Mouse (Mus musculus): Measurements from ENCODE around the gene Mcm7.
A peak's percentile ranks its signal among the peaks of the same experiment; 100 is the strongest.

The Mcm7 gene

GRCm38 (mm10) chr5:138155443-138155976 lies 16.7 kb downstream of the Mcm7 start, which contains the start of gene Zfp113:
Gene Zfp113 (minus strand): TSS chr5:138155744.
- peak; percentile 96 for DNase-seq (ENCODE audit: low spot score)

DNA sequence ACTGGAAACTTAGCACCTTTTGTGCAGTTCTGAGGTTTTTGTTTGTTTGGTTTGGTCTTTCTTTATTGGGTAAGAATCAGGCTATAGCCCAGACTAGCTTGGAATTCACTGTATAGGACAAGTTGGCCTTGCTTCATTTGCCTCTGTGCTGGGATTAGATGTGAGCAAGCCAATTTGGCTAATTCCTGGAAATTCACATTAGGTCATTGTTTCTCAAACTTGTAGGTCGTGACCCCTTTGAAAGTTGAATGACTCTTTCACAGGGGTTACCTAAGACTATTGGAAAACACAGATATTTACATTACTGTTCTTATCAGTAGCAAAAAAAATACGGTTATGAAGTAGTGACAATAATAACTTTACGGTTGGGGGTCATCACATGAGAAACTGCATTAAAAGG lies 17.8 kb downstream of the Mcm7 start:
- DNase-seq (ENCODE audit: low spot score), result no peak

- no peak for DNase-seq (ENCODE audit: low spot score)
Measured at GRCm38 (mm10) chr5:138138585-138138984, 33.6 kb downstream of the Mcm7 start.

DNA sequence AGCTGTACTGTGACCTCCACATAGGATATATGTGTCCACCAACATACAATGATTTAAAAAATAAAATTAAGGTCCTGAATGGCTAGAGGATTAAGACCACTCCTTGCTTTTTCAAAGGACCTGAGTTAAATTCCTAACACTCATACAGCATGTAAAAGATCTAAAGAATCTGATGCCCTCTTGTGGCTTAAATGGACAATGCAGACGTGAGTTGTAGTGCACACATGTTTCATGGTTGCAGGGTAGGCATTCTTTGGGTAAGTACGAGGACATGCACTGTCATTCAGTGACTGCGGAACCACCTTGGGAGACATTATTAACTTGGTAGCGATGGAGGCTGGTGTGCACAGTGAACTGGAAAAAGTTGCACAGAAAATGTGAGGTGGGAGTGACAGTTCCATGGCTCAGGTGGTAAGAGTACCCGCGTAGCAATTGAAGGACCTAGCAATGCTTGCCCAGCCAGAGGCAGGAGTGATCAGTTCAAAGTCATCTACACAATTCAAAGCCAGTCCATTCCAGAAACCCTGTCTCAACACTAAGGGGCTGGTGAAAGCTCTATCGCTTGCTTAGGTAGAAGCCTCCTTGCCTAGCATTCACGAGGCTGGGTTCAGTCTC lies 34.2 kb downstream of the Mcm7 start:
- peak; percentile 35 for DNase-seq (ENCODE audit: low spot score)

DNA sequence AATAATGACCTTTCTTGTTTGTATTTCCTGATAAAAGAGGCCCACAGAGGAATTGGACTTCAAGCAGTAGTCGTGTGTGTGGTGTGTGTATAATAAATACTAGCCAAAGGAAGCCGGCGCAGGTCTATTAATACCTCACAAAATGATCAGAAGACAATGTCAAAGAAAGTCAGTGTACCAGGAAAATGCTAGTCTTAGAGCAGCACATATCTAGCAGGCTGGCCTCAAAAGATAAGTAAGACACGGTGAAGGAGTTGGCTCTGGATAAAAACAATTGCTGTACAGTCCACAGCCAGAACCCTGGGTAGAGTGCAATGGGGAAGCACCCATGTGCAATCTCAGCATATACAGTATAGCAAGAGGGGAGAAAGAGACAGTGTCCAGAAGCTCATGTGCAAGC lies 35.0 kb downstream of the Mcm7 start:
- no peak for DNase-seq (ENCODE audit: low spot score)

- peak; percentile 43 for DNase-seq (ENCODE audit: low spot score)
Measured at GRCm38 (mm10) chr5:138132425-138133064, 39.7 kb downstream of the Mcm7 start.

GRCm38 (mm10) chr5:138118041-138118440 lies 54.2 kb downstream of the Mcm7 start:
- no peak for DNase-seq (ENCODE audit: low spot score)

DNA sequence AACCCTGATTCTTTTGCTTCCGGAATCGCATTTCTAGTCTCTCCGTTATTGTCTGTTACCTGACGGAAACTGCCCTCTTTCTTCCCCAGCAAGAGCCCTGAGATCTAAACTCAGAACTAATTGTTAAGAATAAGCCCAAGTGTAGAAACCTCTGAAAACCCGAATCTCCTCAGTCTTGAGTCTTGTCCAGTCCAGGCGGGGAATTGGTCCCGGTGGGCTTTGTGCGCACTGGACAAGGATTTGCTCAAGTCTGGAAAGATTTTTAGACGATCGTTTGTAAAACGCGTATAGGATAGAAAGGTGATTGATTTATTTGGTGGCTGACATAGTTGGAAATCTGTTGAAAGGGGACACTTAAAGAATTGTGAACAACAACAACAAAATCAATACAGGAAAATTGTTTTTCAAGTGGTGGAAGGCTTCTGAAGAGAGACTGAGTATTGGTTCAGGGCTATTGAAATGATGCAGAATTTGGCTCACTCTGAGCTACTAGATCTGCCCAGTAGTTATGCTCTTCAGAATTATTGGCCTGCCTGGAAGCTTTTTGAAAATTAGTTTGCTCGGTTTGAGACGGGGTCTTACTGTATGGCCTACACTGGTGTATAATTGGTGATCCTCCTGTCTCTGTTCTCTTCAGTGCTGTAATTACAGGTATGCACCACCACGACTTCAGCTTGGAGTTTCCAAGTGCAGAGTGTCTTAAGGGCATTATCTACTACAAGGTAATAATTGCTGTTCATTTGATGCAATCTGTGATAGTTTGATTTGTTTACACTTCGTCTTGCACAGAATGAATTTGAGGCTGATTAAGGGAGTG lies 54.8 kb downstream of the Mcm7 start:
- DNase-seq (ENCODE audit: low spot score), result no peak

DNA sequence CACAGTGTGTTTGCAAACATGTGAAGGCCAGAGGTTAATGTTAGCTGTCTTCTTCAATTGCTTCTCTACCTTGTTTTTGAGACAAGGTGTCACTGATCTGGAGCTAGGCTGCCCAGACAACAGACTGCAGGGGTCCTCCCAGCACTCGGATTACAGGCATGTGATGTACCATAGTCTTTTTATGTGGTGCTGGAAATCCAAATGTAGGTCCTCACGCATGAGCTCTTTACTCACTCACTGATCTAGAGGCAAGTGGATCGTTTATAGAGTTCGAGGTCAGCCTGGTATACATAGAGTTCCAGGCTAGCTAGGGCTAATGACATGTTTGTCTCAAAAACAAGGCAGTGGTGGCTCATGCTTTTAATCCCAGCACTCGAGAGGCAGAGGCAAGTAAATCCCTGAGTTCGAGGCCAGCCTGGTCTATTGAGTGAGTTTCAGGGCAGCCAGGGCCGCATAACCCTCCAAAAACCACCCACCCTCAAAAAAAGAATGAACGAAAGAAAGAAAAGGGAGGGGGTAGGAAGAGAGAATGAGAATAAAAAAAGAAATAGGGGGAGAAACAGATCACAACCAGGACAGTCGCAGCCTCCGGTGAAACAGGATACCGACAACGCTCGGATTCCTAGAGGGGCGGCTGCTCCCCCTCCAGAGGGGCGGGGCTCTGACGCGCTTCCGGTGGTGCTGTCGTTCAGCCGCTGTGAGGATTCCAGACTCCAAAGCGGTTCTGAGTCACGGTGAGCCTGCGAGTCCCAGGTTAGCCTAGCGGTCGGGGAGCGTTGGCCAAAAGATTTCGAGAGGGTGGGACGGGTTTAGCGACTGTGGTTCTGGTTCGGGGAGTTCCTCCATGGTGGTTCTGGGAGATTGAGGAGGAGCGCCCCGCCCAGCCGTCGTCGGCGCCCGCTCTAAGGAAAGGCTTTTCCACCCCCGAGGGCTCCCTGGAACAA lies 55.7 kb downstream of the Mcm7 start, which contains the start of gene Zscan21:
Gene Zscan21 (plus strand): TSS at position 649 of the 944 bp plus-strand sequence.
- DNase-seq (ENCODE audit: low spot score), result peak; percentile 91

Data from lung, postnatal 25 days (tissue).